Mouse (Mus musculus): Measurements from ENCODE around the gene Acvr1. TPM values are rescaled to one million over a fixed set of nuclear protein-coding genes. Genes with fewer than 3 reads are reported as not detected.

Acvr1 gene
- polyA plus RNA-seq, 1 experiment from 2014 or later, result 4.8 TPM

- 13% methylated on average over 10 of the region's 10 CpGs for WGBS
- ATAC-seq (ENCODE audit: low read depth), result peak; percentile 93
- peaks cover 40% of the 10 kb centered on the region for H3K4me1 ChIP-seq (replicated peaks; ENCODE audit: control insufficient read depth, insufficient read depth, low read length)
- no peaks in the 10 kb centered on the region for H3K27me3 ChIP-seq (ENCODE audit: control insufficient read depth, insufficient read depth, low read depth, low read length)
- no peaks in the 10 kb centered on the region for H3K9me3 ChIP-seq (ENCODE audit: control insufficient read depth, low read length)
- peak overlapping the region; percentile 31 for H3K4me2 ChIP-seq (ENCODE audit: low read depth, low read length)
- peak overlapping the region; percentile 58 for H3K27ac ChIP-seq (ENCODE audit: low read length)
- no peak overlapping the region for H3K9ac ChIP-seq (ENCODE audit: low read length)
- H3K4me3 ChIP-seq (ENCODE audit: low read length), result no peak overlapping the region
- H3K36me3 ChIP-seq (ENCODE audit: control insufficient read depth, insufficient read depth, low read length), result peaks cover 2% of the 10 kb centered on the region; the same call in 1 of the 2 replicates
Measured at GRCm38 (mm10) chr2:58532260-58532850, 34.6 kb downstream of the Acvr1 start.

GRCm38 (mm10) chr2:58530521-58530920, 36.4 kb downstream of the Acvr1 start:
- no peaks in the 10 kb centered on the region for H3K27me3 ChIP-seq (ENCODE audit: control insufficient read depth, insufficient read depth, low read depth, low read length)
- no peaks in the 10 kb centered on the region for H3K9me3 ChIP-seq (ENCODE audit: control insufficient read depth, low read length)
- no peak overlapping the region for H3K4me2 ChIP-seq (ENCODE audit: low read depth, low read length)
- no peak overlapping the region for H3K4me3 ChIP-seq (ENCODE audit: low read length)
- H3K4me1 ChIP-seq (replicated peaks; ENCODE audit: control insufficient read depth, insufficient read depth, low read length), result peaks cover 38% of the 10 kb centered on the region
- no peak overlapping the region for H3K9ac ChIP-seq (ENCODE audit: low read length)
- WGBS, result 65% methylated on average over 4 of the region's 4 CpGs
- H3K36me3 ChIP-seq (ENCODE audit: control insufficient read depth, insufficient read depth, low read length), result no peaks in the 10 kb centered on the region
- ATAC-seq (ENCODE audit: low read depth), result no peak
- H3K27ac ChIP-seq (ENCODE audit: low read length), result no peak overlapping the region

GRCm38 (mm10) chr2:58529860-58530440, 37.0 kb downstream of the Acvr1 start:
- no peaks in the 10 kb centered on the region for H3K36me3 ChIP-seq (ENCODE audit: control insufficient read depth, insufficient read depth, low read length)
- no peak overlapping the region for H3K27ac ChIP-seq (ENCODE audit: low read length)
- no peak overlapping the region for H3K4me3 ChIP-seq (ENCODE audit: low read length)
- no peaks in the 10 kb centered on the region for H3K27me3 ChIP-seq (ENCODE audit: control insufficient read depth, insufficient read depth, low read depth, low read length)
- ATAC-seq (ENCODE audit: low read depth), result no peak
- H3K9ac ChIP-seq (ENCODE audit: low read length), result no peak overlapping the region
- H3K4me1 ChIP-seq (replicated peaks; ENCODE audit: control insufficient read depth, insufficient read depth, low read length), result peaks cover 36% of the 10 kb centered on the region
- no peak overlapping the region for H3K4me2 ChIP-seq (ENCODE audit: low read depth, low read length)
- H3K9me3 ChIP-seq (ENCODE audit: control insufficient read depth, low read length), result no peaks in the 10 kb centered on the region
- 48% methylated on average over 7 of the region's 7 CpGs for WGBS

- Histone ChIP-seq H3K27ac (ENCODE audit: low read length) (no peak overlapping the region), H3K27me3 (ENCODE audit: control insufficient read depth, insufficient read depth, low read depth, low read length) (no peaks in the 10 kb centered on the region), H3K36me3 (ENCODE audit: control insufficient read depth, insufficient read depth, low read length) (no peaks in the 10 kb centered on the region), H3K9ac (ENCODE audit: low read length) (no peak overlapping the region), H3K4me1 (replicated peaks; ENCODE audit: control insufficient read depth, insufficient read depth, low read length) (peaks cover 33% of the 10 kb centered on the region), H3K4me3 (ENCODE audit: low read length) (no peak overlapping the region), H3K9me3 (ENCODE audit: control insufficient read depth, low read length) (no peaks in the 10 kb centered on the region), H3K4me2 (ENCODE audit: low read depth, low read length) (no peak overlapping the region)
- WGBS, result 85% methylated on average over 5 of the region's 5 CpGs
- no peak for ATAC-seq (ENCODE audit: low read depth)
Measured at GRCm38 (mm10) chr2:58529384-58529783, 37.6 kb downstream of the Acvr1 start.

GRCm38 (mm10) chr2:58527786-58528185, 39.2 kb downstream of the Acvr1 start:
- WGBS, result 88% methylated on average over 3 of the region's 3 CpGs
- Histone ChIP-seq H3K4me3 (ENCODE audit: low read length) (no peak overlapping the region), H3K4me1 (replicated peaks; ENCODE audit: control insufficient read depth, insufficient read depth, low read length) (peaks cover 21% of the 10 kb centered on the region), H3K36me3 (ENCODE audit: control insufficient read depth, insufficient read depth, low read length) (no peaks in the 10 kb centered on the region), H3K9me3 (ENCODE audit: control insufficient read depth, low read length) (no peaks in the 10 kb centered on the region), H3K4me2 (ENCODE audit: low read depth, low read length) (no peak overlapping the region), H3K27ac (ENCODE audit: low read length) (no peak overlapping the region), H3K27me3 (ENCODE audit: control insufficient read depth, insufficient read depth, low read depth, low read length) (no peaks in the 10 kb centered on the region), H3K9ac (ENCODE audit: low read length) (no peak overlapping the region)
- no peak for ATAC-seq (ENCODE audit: low read depth)

- no peaks in the 10 kb centered on the region for H3K27me3 ChIP-seq (ENCODE audit: control insufficient read depth, insufficient read depth, low read depth, low read length)
- H3K4me3 ChIP-seq (ENCODE audit: low read length), result no peak overlapping the region
- H3K9me3 ChIP-seq (ENCODE audit: control insufficient read depth, low read length), result no peaks in the 10 kb centered on the region
- no peak for ATAC-seq (ENCODE audit: low read depth)
- H3K9ac ChIP-seq (ENCODE audit: low read length), result no peak overlapping the region
- peaks cover 4% of the 10 kb centered on the region for H3K4me1 ChIP-seq (replicated peaks; ENCODE audit: control insufficient read depth, insufficient read depth, low read length)
- H3K27ac ChIP-seq (ENCODE audit: low read length), result no peak overlapping the region
- no peak overlapping the region for H3K4me2 ChIP-seq (ENCODE audit: low read depth, low read length)
- H3K36me3 ChIP-seq (ENCODE audit: control insufficient read depth, insufficient read depth, low read length), result no peaks in the 10 kb centered on the region
- WGBS, result 83% methylated on average over 6 of the region's 6 CpGs
Measured at GRCm38 (mm10) chr2:58524356-58524755, 42.6 kb downstream of the Acvr1 start.

- 87% methylated on average over 5 of the region's 5 CpGs for WGBS
- Histone ChIP-seq H3K36me3 (ENCODE audit: control insufficient read depth, insufficient read depth, low read length) (no peaks in the 10 kb centered on the region), H3K4me1 (replicated peaks; ENCODE audit: control insufficient read depth, insufficient read depth, low read length) (peaks cover 3% of the 10 kb centered on the region), H3K4me2 (ENCODE audit: low read depth, low read length) (no peak overlapping the region), H3K27ac (ENCODE audit: low read length) (no peak overlapping the region), H3K9me3 (ENCODE audit: control insufficient read depth, low read length) (no peaks in the 10 kb centered on the region), H3K27me3 (ENCODE audit: control insufficient read depth, insufficient read depth, low read depth, low read length) (no peaks in the 10 kb centered on the region), H3K9ac (ENCODE audit: low read length) (no peak overlapping the region), H3K4me3 (ENCODE audit: low read length) (no peak overlapping the region)
- no peak for ATAC-seq (ENCODE audit: low read depth)
Measured at GRCm38 (mm10) chr2:58523894-58524293, 43.1 kb downstream of the Acvr1 start.

GRCm38 (mm10) chr2:58523097-58523496, 43.9 kb downstream of the Acvr1 start:
- ATAC-seq (ENCODE audit: low read depth), result no peak
- H3K27ac ChIP-seq (ENCODE audit: low read length), result no peak overlapping the region

GRCm38 (mm10) chr2:58521621-58522020, 45.3 kb downstream of the Acvr1 start:
- Histone ChIP-seq H3K4me3 (ENCODE audit: low read length) (no peak overlapping the region), H3K9ac (ENCODE audit: low read length) (no peak overlapping the region), H3K4me2 (ENCODE audit: low read depth, low read length) (no peak overlapping the region), H3K36me3 (ENCODE audit: control insufficient read depth, insufficient read depth, low read length) (no peaks in the 10 kb centered on the region), H3K27ac (ENCODE audit: low read length) (no peak overlapping the region), H3K9me3 (ENCODE audit: control insufficient read depth, low read length) (no peaks in the 10 kb centered on the region), H3K4me1 (replicated peaks; ENCODE audit: control insufficient read depth, insufficient read depth, low read length) (peaks cover 12% of the 10 kb centered on the region), H3K27me3 (ENCODE audit: control insufficient read depth, insufficient read depth, low read depth, low read length) (no peaks in the 10 kb centered on the region)
- no peak for ATAC-seq (ENCODE audit: low read depth)
- 82% methylated on average over 6 of the region's 6 CpGs for WGBS

More at GRCm38 (mm10) chr2:58523097-58523496, 43.9 kb downstream of the Acvr1 start:
- no peaks in the 10 kb centered on the region for H3K9me3 ChIP-seq (ENCODE audit: control insufficient read depth, low read length)
- H3K4me1 ChIP-seq (replicated peaks; ENCODE audit: control insufficient read depth, insufficient read depth, low read length), result peaks cover 3% of the 10 kb centered on the region
- H3K27me3 ChIP-seq (ENCODE audit: control insufficient read depth, insufficient read depth, low read depth, low read length), result no peaks in the 10 kb centered on the region
- no peak overlapping the region for H3K4me3 ChIP-seq (ENCODE audit: low read length)
- WGBS, result 69% methylated on average over 12 of the region's 12 CpGs
- no peak overlapping the region for H3K9ac ChIP-seq (ENCODE audit: low read length)
- no peaks in the 10 kb centered on the region for H3K36me3 ChIP-seq (ENCODE audit: control insufficient read depth, insufficient read depth, low read length)
- no peak overlapping the region for H3K4me2 ChIP-seq (ENCODE audit: low read depth, low read length)
